Mouse (Mus musculus): ENCODE data around the gene Tdrd7.

- TF ChIP-seq CTCF (IDR thresholded peaks at IDR 0.05) (no peak), EP300 (IDR thresholded peaks at IDR 0.05) (peak; percentile 96)
Measured at GRCm38 (mm10) chr4:45949109-45949848, 15.9 kb upstream of the Tdrd7 start.

All from lung, postnatal 0 days (tissue).